Mouse (Mus musculus) myocyte (in vitro differentiated cells): ENCODE data around the gene Krtap1-4. TPM values are rescaled to one million over a fixed set of nuclear protein-coding genes. Genes with fewer than 3 reads are reported as not detected.
"Not testable (repeated sequence)": the region's sequence is repeated elsewhere in the genome, so short reads cannot be mapped to it uniquely, and the experiment has no call there.

ENCODE experiments used
- H3K27me3 ChIP-seq: one replicate; pipeline ENCODE4 v1.6.1; 2011; ENCODE audit not compliant: control insufficient read depth, insufficient read depth, insufficient read length
- H3K36me3 ChIP-seq: one replicate; pipeline ENCODE4 v1.6.1; 2011; ENCODE audit not compliant: control insufficient read depth, insufficient read depth
- H3K4me2 ChIP-seq: one replicate; pipeline ENCODE4 v1.6.1; 2011; ENCODE audit warnings: low read depth, control low read depth
- H3K4me3 ChIP-seq: one replicate; pipeline ENCODE4 v1.5.1; 2011; ENCODE audit warnings: mild to moderate bottlenecking, control low read depth, moderate library complexity
- H3K79me2 ChIP-seq: one replicate; pipeline ENCODE4 v1.6.1; 2011; ENCODE audit not compliant: control insufficient read depth, insufficient read depth
- H3ac ChIP-seq: one replicate; pipeline ENCODE4 v1.6.1; 2011; ENCODE audit not compliant: control insufficient read depth, insufficient read length
- CEBPB ChIP-seq: IDR thresholded peaks from 2 replicates; pipeline ENCODE4 v1.6.1; 2011; ENCODE audit warnings: mild to moderate bottlenecking, moderate library complexity; ENCODE audit not compliant: poor library complexity, insufficient read depth, severe bottlenecking
- E2F4 ChIP-seq: IDR thresholded peaks from one replicate; pipeline ENCODE4 v1.6.1; 2011; ENCODE audit warnings: mild to moderate bottlenecking, control low read depth, moderate library complexity; ENCODE audit not compliant: insufficient read depth
- MAX ChIP-seq: IDR thresholded peaks from one replicate; pipeline ENCODE4 v1.6.1; 2011; ENCODE audit warnings: low read depth, mild to moderate bottlenecking, control low read depth
- MYOD1 ChIP-seq, 3 experiments: IDR thresholded peaks; one replicate each; pipeline ENCODE4 v1.6.1; 2011; ENCODE audit warnings: control low read depth in 2 of 3, low read depth in 2 of 3, mild to moderate bottlenecking in 2 of 3, moderate library complexity in 1 of 3; ENCODE audit not compliant: insufficient read length in 2 of 3, control insufficient read depth in 1 of 3
- MYOG ChIP-seq, 3 experiments: IDR thresholded peaks; one replicate each; pipeline ENCODE4 v1.6.1; 2011; ENCODE audit warnings: control low read depth in 2 of 3, low read depth in 2 of 3, mild to moderate bottlenecking in 2 of 3; ENCODE audit not compliant: insufficient read length in 2 of 3, control insufficient read depth in 1 of 3, insufficient read depth in 1 of 3
- POLR2A ChIP-seq: IDR thresholded peaks from one replicate; pipeline ENCODE4 v1.6.1; 2011; ENCODE audit warnings: low read depth, mild to moderate bottlenecking, control low read depth, moderate library complexity; ENCODE audit not compliant: insufficient read length
- POLR2AphosphoS2 ChIP-seq: IDR thresholded peaks from one replicate; pipeline ENCODE4 v1.6.1; 2011; ENCODE audit warnings: low read depth, control low read depth; ENCODE audit not compliant: insufficient read length
- REST ChIP-seq: IDR thresholded peaks from one replicate; pipeline ENCODE4 v1.6.1; 2011; ENCODE audit warnings: mild to moderate bottlenecking, control low read depth, moderate library complexity; ENCODE audit not compliant: insufficient read depth, insufficient read length
- SRF ChIP-seq: IDR thresholded peaks from one replicate; pipeline ENCODE4 v1.6.1; 2011; ENCODE audit warnings: low read depth; ENCODE audit not compliant: control insufficient read depth, insufficient read length
- TCF12 ChIP-seq: IDR thresholded peaks from one replicate; pipeline ENCODE4 v1.6.1; 2011; ENCODE audit warnings: mild to moderate bottlenecking, control low read depth; ENCODE audit not compliant: poor library complexity, insufficient read depth, severe bottlenecking
- TCF3 ChIP-seq: IDR thresholded peaks from one replicate; pipeline ENCODE4 v1.6.1; 2011; ENCODE audit warnings: low read depth, control low read depth; ENCODE audit not compliant: insufficient read length
- USF1 ChIP-seq: IDR thresholded peaks from one replicate; pipeline ENCODE4 v1.6.1; 2011; ENCODE audit warnings: low read depth, mild to moderate bottlenecking, control low read depth, moderate library complexity
- polyA plus RNA-seq: library from polyadenylated mRNA; unstranded; fragments of >200 nt; fragmentation: generic; extraction: Trizol; gene quantifications from one replicate; pipeline ENCODE4 v1.2.1, GENCODE M21; 2012; ENCODE audit warnings: missing spikeins

Krtap1-4 gene
- polyA plus RNA-seq, 1 experiment, result not detected

GRCm38 (mm10) chr11:99609126-99609525, 25.7 kb upstream of the Krtap1-4 start:
- Histone ChIP-seq H3K36me3 (no peaks in the 10 kb centered on the region), H3K4me2 (no peak overlapping the region), H3K4me3 (no peak overlapping the region), H3K79me2 (no peaks in the 10 kb centered on the region), H3K27me3 (no peaks in the 10 kb centered on the region), H3ac (no peak overlapping the region)
- TF ChIP-seq MAX (no peak), SRF (no peak), E2F4 (no peak)

- H3K36me3 ChIP-seq, result not testable (repeated sequence)
Observed at GRCm38 (mm10) chr11:99603208-99603607, 19.8 kb upstream of the Krtap1-4 start, which contains the start of gene Gm11938. Gene Gm11938, minus strand, starts transcription at chr11:99603308.

GRCm38 (mm10) chr11:99597742-99598141, 14.3 kb upstream of the Krtap1-4 start, which contains the start of gene Krtap9-3:
Gene Krtap9-3, minus strand, starts transcription at chr11:99598105.
- not testable (repeated sequence) for H3K27me3 ChIP-seq, H3K36me3 ChIP-seq, H3K4me3 ChIP-seq, H3K79me2 ChIP-seq, H3K4me2 ChIP-seq, H3ac ChIP-seq
- peak in 2 of 3 experiments; percentile 69 to 84 for TF ChIP-seq MYOD1 (IDR thresholded peaks at IDR 0.05; ENCODE audit: control insufficient read depth in 1 of 3, insufficient read length in 2 of 3, low read depth in 2 of 3)
- TF ChIP-seq TCF3, result peak; percentile 50
- peak in 2 of 3 experiments; percentile 43 to 53 for TF ChIP-seq MYOG (IDR thresholded peaks at IDR 0.05; ENCODE audit: control insufficient read depth in 1 of 3, insufficient read depth in 1 of 3, insufficient read length in 2 of 3, low read depth in 2 of 3)

More at GRCm38 (mm10) chr11:99603208-99603607, 19.8 kb upstream of the Krtap1-4 start, which contains the start of gene Gm11938:
- not testable (repeated sequence) for H3K79me2 ChIP-seq, H3K4me2 ChIP-seq, H3K4me3 ChIP-seq, H3ac ChIP-seq, H3K27me3 ChIP-seq

- H3ac ChIP-seq, result no peak within 1 kb of the TSS
- TF ChIP-seq MYOG (IDR thresholded peaks at IDR 0.05; ENCODE audit: control insufficient read depth in 1 of 3, insufficient read depth in 1 of 3, insufficient read length in 2 of 3, low read depth in 2 of 3) (peak in 2 of 3 experiments; percentile 28 to 65), TCF12 (no peak), MYOD1 (IDR thresholded peaks at IDR 0.05; ENCODE audit: control insufficient read depth in 1 of 3, insufficient read length in 2 of 3, low read depth in 2 of 3) (peak in 2 of 3 experiments; percentile 69 to 75), POLR2A (no peak), TCF3 (peak; percentile 81), MAX (no peak), SRF (no peak), USF1 (no peak), REST (no peak), POLR2AphosphoS2 (no peak), CEBPB (no peak), E2F4 (no peak)
- H3K4me2 ChIP-seq, result no peak within 1 kb of the TSS
- no peaks in the 10 kb centered on the region for H3K27me3 ChIP-seq
- no peak within 1 kb of the TSS for H3K4me3 ChIP-seq
- no peaks in the 10 kb centered on the region for H3K79me2 ChIP-seq
- no peaks in the 10 kb centered on the region for H3K36me3 ChIP-seq
Observed at GRCm38 (mm10) chr11:99590981-99591380, 7.5 kb upstream of the Krtap1-4 start, which contains the start of gene Krtap1-3. Gene Krtap1-3, minus strand, starts transcription at chr11:99591339.

- Histone ChIP-seq H3K4me3 (no peak overlapping the region), H3K4me2 (no peak overlapping the region), H3ac (no peak overlapping the region), H3K36me3 (no peaks in the 10 kb centered on the region), H3K27me3 (no peaks in the 10 kb centered on the region), H3K79me2 (no peaks in the 10 kb centered on the region)
- no peak for TF ChIP-seq CEBPB
- TF ChIP-seq TCF3, result no peak
- no peak for TF ChIP-seq MYOD1 (IDR thresholded peaks at IDR 0.05; ENCODE audit: control insufficient read depth in 1 of 3, insufficient read length in 2 of 3, low read depth in 2 of 3)
- TF ChIP-seq E2F4, result no peak
- no peak for TF ChIP-seq MYOG (IDR thresholded peaks at IDR 0.05; ENCODE audit: control insufficient read depth in 1 of 3, insufficient read depth in 1 of 3, insufficient read length in 2 of 3, low read depth in 2 of 3)
Observed at GRCm38 (mm10) chr11:99585096-99585495, 1.6 kb upstream of the Krtap1-4 start.

- TF ChIP-seq POLR2A (no peak), REST (no peak), SRF (no peak), E2F4 (no peak), TCF3 (no peak), MYOD1 (IDR thresholded peaks at IDR 0.05; ENCODE audit: control insufficient read depth in 1 of 3, insufficient read length in 2 of 3, low read depth in 2 of 3) (no peak), CEBPB (no peak)
- H3K36me3 ChIP-seq, result no peaks in the 10 kb centered on the region
- H3K79me2 ChIP-seq, result no peaks in the 10 kb centered on the region
- H3ac ChIP-seq, result no peak overlapping the region
- no peak overlapping the region for H3K4me3 ChIP-seq
- no peaks in the 10 kb centered on the region for H3K27me3 ChIP-seq
- H3K4me2 ChIP-seq, result peak overlapping the region; percentile 51
Observed at GRCm38 (mm10) chr11:99581564-99581963, 1.9 kb downstream of the Krtap1-4 start.
